Mouse (Mus musculus) thymus, postnatal 10 days (tissue): ENCODE data around the gene Sde2.
"Not testable (repeated sequence)": the region's sequence is repeated elsewhere in the genome, so short reads cannot be mapped to it uniquely, and the experiment has no call there.

Experiments used
- DNase-seq, 2 experiments: peaks; one replicate each; pipeline ENCODE4 v3.0.0; 2021; ENCODE audit warnings: low spot score in 2 of 2

Sde2 gene

GRCm38 (mm10) chr1:180888556-180889042 is 37.7 kb downstream of the Sde2 start:
- DNase-seq, result no peak

GRCm38 (mm10) chr1:180889172-180889571 is 38.2 kb downstream of the Sde2 start:
- DNase-seq, result no peak

- DNase-seq, result peak; percentile 58 to 68
Measured at GRCm38 (mm10) chr1:180889841-180890240, 38.9 kb downstream of the Sde2 start.

- DNase-seq, result no peak
Measured at GRCm38 (mm10) chr1:180892808-180893207, 41.9 kb downstream of the Sde2 start, which contains the start of gene Lefty2. TSS of gene Lefty2 (plus strand) at chr1:180893108.

- DNase-seq, result not testable (repeated sequence)
Measured at GRCm38 (mm10) chr1:180894088-180894987, 43.4 kb downstream of the Sde2 start.

- peak in 1 of 2 experiments; percentile 72 for DNase-seq
Measured at GRCm38 (mm10) chr1:180901107-180901506, 50.2 kb downstream of the Sde2 start.

GRCm38 (mm10) chr1:180902915-180903314 is 52.0 kb downstream of the Sde2 start:
- DNase-seq, result no peak

GRCm38 (mm10) chr1:180903666-180904038 is 52.7 kb downstream of the Sde2 start:
- no peak for DNase-seq

- peak; percentile 92 to 93 for DNase-seq
Measured at GRCm38 (mm10) chr1:180904039-180904814, 53.3 kb downstream of the Sde2 start, which contains the start of gene Pycr2. TSS of gene Pycr2 (plus strand) at chr1:180904293.

GRCm38 (mm10) chr1:180904815-180905080 is 53.8 kb downstream of the Sde2 start:
- no peak for DNase-seq

- no peak for DNase-seq
Measured at GRCm38 (mm10) chr1:180905307-180905706, 54.4 kb downstream of the Sde2 start.

- DNase-seq, result no peak
Measured at GRCm38 (mm10) chr1:180905876-180906275, 54.9 kb downstream of the Sde2 start.

- DNase-seq, result peak in 1 of 2 experiments; percentile 53
Measured at GRCm38 (mm10) chr1:180906461-180907147, 55.7 kb downstream of the Sde2 start.

- DNase-seq, result no peak
Measured at GRCm38 (mm10) chr1:180911138-180911537, 60.2 kb downstream of the Sde2 start.

- no peak for DNase-seq
Measured at GRCm38 (mm10) chr1:180911653-180912287, 60.8 kb downstream of the Sde2 start.

GRCm38 (mm10) chr1:180912792-180913191 is 61.9 kb downstream of the Sde2 start:
- DNase-seq, result no peak

- no peak for DNase-seq
Measured at GRCm38 (mm10) chr1:180913797-180914196, 62.9 kb downstream of the Sde2 start.

- no peak for DNase-seq
Measured at GRCm38 (mm10) chr1:180916425-180916824, 65.5 kb downstream of the Sde2 start.

- no peak for DNase-seq
Measured at GRCm38 (mm10) chr1:180917053-180917452, 66.1 kb downstream of the Sde2 start.
